Mouse (Mus musculus) cerebral cortex, adult 2 months (tissue): Measurements from ENCODE around the gene Elk4.

Source experiments
- WGBS: fragments of 180-500 bp; shearing (Covaris S2); methylation state at CpG from one replicate; pipeline ENCODE4 v1.1.7; 2018; 5-methylcytosine and 5-hydroxymethylcytosine counted together

Gene Elk4

DNA sequence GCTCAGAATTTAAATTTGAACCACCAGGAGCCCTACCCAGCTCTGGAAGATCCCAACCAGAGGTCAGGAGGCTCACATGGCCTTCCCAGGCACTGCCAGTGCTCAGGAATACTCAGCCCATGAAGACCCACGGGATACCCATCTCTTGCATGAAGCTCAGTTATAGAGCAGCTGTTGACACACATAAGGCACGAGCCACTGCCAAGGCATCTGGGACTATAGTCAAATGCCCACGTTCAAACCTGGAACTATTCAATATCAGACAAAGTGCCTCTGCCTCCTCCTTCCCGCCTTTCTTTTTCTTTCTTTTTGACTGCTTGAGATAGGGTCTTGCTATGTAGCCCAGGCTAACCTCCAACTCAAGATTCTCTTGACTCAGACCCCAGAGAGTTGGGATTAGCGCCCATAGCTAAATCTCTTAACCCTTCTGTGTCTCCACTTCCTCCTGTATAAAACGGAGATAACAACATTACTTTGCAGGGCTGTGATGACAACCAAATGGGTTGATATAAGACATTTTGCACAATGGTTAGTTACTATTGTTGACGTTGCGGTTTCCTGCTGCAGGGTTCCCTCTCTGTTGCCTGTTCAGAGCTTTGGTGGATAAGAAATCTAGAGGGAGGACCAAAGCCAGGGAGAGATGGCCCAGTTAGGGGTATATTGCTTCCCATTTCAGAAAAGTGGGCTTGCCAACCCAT is 58.2 kb downstream of the Elk4 start:
- 49% methylated on average over 8 of the region's 8 CpGs for WGBS

DNA sequence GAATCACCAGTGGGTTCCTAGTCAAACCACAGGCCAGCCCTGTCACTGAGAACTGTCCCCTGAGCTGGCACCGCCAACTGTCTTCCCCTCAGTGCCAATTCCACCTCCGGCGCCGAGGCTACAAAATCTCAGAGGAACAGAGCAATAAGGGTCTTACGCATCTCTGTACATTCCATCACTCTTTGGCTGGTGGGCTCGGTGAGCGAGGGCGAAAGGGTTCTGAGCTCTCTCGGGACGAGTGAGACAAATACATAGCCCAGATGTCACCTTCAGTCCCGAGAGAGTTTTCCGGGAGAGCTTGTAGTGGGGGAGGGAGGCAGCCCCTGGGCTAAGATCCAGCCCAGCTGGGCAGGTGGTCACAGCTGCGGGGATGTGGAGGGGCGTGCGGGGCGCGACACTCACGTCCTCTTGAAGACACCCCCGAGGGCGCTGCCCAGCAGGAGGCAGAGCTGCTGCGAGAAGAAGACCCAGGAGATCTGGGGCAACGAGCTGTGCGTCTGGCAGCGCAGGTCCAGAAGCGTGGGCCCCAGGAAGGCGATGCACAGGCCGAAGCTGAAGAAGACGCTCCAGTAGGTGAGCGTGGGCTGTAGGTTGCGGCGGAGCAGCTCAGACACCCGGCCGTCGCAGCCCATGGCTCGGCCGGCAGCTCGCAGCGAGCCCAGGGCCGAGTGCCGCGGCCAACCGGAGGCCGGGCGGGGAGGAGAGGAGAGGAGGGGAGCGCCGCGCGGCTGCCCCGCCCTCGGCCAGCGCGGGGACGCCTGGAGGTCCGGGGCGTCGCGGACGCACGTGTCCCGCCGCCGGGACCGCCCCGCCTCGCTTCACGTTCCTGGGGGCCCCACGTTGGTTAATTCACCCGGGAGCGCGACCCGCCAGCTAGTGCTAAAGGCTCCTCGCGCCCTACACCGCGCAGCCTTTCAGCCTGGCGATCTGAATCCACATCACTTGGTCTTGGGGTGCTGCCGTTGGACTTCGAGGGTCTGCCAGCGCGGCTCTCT is 60.2 kb downstream of the Elk4 start, which contains the start of gene Mfsd4a:
Gene Mfsd4a (minus strand): TSS at position 802 of the 995 bp plus-strand sequence.
- 2% methylated on average over 78 of the region's 80 CpGs for WGBS

DNA sequence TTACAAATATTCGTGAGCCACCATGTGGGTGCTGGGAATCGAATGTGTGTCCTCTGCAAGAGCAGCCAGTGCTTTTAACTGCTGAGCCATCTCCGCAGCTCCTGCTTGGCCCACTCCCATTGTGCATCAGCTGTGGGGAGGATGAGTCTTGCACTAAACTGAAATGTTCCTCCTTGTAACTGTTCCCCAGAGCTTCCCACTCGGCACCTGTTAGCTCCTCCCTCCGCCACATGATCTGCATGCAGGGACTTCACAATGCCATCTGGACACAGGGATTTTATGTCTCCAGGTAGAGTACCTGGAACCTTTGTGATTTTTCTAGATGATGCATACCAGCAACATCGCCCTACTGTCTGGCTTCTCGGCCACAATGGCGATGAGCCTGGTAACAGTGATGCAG is 62.0 kb downstream of the Elk4 start:
- WGBS, result 81% methylated on average over 8 of the region's 8 CpGs

- WGBS, result 93% methylated on average over 3 of the region's 3 CpGs
Measured at GRCm38 (mm10) chr1:132070659-132071058, 63.3 kb downstream of the Elk4 start.

GRCm38 (mm10) chr1:132075576-132075975 is 68.2 kb downstream of the Elk4 start:
- 83% methylated on average over 10 of the region's 10 CpGs for WGBS

DNA sequence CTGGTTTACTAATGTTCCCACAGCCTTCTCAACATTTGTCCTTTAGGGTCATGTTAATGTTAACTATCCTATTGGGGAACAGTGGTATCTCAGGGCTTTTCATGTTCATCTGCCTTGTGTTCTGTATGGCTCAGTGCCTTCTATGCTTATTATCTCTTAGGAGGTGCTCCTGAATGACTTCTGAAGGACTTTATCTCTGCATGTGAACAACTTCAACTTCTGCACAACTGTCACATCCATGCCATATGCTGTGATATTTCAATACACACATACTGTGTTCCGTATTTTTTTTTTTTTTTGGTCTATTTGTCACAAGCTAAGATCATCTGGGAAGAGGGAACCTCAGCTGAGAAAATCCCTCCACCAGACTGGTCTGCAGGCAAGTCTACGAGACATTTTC is 71.0 kb downstream of the Elk4 start:
- WGBS, result 67% methylated on average over 2 of the region's 2 CpGs
